Mouse (Mus musculus): ENCODE results near the gene Sohlh2.

DNA sequence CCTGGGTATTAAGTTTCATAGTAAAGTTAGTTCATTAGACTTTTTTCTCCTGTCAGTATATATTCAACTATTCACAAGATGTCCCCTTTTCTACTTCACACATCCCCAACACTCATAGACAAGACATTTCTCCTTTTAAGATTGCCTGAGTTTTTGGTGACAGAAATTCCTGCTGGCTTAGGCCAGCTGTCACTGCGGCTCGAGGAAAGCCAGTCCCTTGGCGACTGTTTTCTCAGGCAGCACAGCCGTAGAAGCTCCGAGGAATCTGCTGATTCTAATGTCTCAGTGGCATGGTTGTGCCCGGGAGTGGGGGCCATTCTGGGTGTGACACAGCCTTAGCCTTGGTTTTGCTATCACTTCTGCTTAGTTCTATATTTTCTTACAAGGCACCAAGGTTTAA lies 4.6 kb upstream of the Sohlh2 start:
- TF ChIP-seq ZC3H11A (IDR thresholded peaks at IDR 0.05; ENCODE audit: low read depth, low read length) (no peak), POLR2A (IDR thresholded peaks at IDR 0.05; ENCODE audit: low read depth, low read length) (no peak), MYC (IDR thresholded peaks at IDR 0.05; ENCODE audit: low read depth, low read length) (no peak), ZKSCAN1 (IDR thresholded peaks at IDR 0.05; ENCODE audit: borderline replicate concordance, low read depth, low read length) (no peak), MEF2A (IDR thresholded peaks at IDR 0.05; ENCODE audit: borderline replicate concordance, low read depth, low read length) (no peak)

All from CH12.LX (cell line).